Mouse (Mus musculus) ES-Bruce4 (cell line): Measurements from ENCODE around the gene Adamts13.

Experiments
- CTCF ChIP-seq: IDR thresholded peaks from one replicate; pipeline ENCODE4 v1.8.1; 2011; ENCODE audit warnings: low read depth, low read length
- POLR2A ChIP-seq: IDR thresholded peaks from one replicate; pipeline ENCODE4 v1.8.1; 2011; ENCODE audit warnings: low read length; ENCODE audit not compliant: insufficient read depth

GRCm38 (mm10) chr2:27045979-27046770 lies 73.0 kb downstream of the Adamts13 start:
- TF ChIP-seq CTCF = no peak
- no peak for TF ChIP-seq POLR2A
